Mouse (Mus musculus) forebrain, embryonic 12.5 days (tissue): Measurements from ENCODE around the gene Mt1. TPM values are rescaled to one million over a fixed set of nuclear protein-coding genes. Genes with fewer than 3 reads are reported as not detected.

ENCODE experiments used
- ATAC-seq: fragments of 200-750 bp; cut with Nextera tagmentation; 2 replicates; pipeline ENCODE4 v1.8.0; 2017; ENCODE audit warnings: moderate TSS enrichment; ENCODE audit not compliant: low FRiP score
- H3K27ac ChIP-seq: fragments of 300-500 bp; sonication (generic); 2 replicates; pipeline ENCODE4 v1.5.1; 2016; ENCODE audit warnings: mild to moderate bottlenecking
- H3K27me3 ChIP-seq: fragments of 300-500 bp; sonication (generic); 2 replicates; pipeline ENCODE4 v1.6.1; 2016; ENCODE audit warnings: mild to moderate bottlenecking
- H3K36me3 ChIP-seq: fragments of 300-500 bp; sonication (generic); replicated peaks from 2 replicates; pipeline ENCODE4 v1.6.1; 2016; ENCODE audit warnings: mild to moderate bottlenecking
- H3K4me1 ChIP-seq: fragments of 300-500 bp; sonication (generic); 2 replicates; pipeline ENCODE4 v1.6.1; 2016
- H3K4me2 ChIP-seq: fragments of 300-500 bp; sonication (generic); 2 replicates; pipeline ENCODE4 v1.6.1; 2016; ENCODE audit warnings: mild to moderate bottlenecking, moderate library complexity
- H3K4me3 ChIP-seq: fragments of 300-500 bp; sonication (generic); replicated peaks from 2 replicates; pipeline ENCODE4 v1.5.1; 2016; ENCODE audit warnings: mild to moderate bottlenecking
- H3K9ac ChIP-seq: fragments of 300-500 bp; sonication (generic); 2 replicates; pipeline ENCODE4 v1.6.1; 2016; ENCODE audit warnings: mild to moderate bottlenecking
- H3K9me3 ChIP-seq: fragments of 300-500 bp; sonication (generic); 2 replicates; pipeline ENCODE4 v1.6.1; 2016
- WGBS: fragments of 180-500 bp; shearing (Covaris S2); methylation state at CpG from one replicate; pipeline ENCODE4 v1.1.7; 2016; 5-methylcytosine and 5-hydroxymethylcytosine counted together
- polyA plus RNA-seq: library from polyadenylated mRNA; unstranded; fragments of >200 nt; fragmentation: Nextera tagmentation; extraction: Ambion mirVana; gene quantifications from 2 replicates; pipeline ENCODE4 v1.2.1, GENCODE M21; 2016

Gene Mt1
- polyA plus RNA-seq, 1 experiment from 2014 or later: 76.2 TPM

GRCm38 (mm10) chr8:94174619-94175213, 4.2 kb upstream of the Mt1 start:
- Histone ChIP-seq H3K4me1 (peaks cover 35% of the 10 kb centered on the region), H3K9ac (no peak overlapping the region), H3K4me3 (no peak overlapping the region), H3K27ac (no peak overlapping the region), H3K9me3 (no peaks in the 10 kb centered on the region), H3K36me3 (no peaks in the 10 kb centered on the region), H3K4me2 (no peak overlapping the region), H3K27me3 (peaks cover 99% of the 10 kb centered on the region)
- no peak for ATAC-seq
- 15% methylated on average over 7 of the region's 7 CpGs for WGBS

DNA sequence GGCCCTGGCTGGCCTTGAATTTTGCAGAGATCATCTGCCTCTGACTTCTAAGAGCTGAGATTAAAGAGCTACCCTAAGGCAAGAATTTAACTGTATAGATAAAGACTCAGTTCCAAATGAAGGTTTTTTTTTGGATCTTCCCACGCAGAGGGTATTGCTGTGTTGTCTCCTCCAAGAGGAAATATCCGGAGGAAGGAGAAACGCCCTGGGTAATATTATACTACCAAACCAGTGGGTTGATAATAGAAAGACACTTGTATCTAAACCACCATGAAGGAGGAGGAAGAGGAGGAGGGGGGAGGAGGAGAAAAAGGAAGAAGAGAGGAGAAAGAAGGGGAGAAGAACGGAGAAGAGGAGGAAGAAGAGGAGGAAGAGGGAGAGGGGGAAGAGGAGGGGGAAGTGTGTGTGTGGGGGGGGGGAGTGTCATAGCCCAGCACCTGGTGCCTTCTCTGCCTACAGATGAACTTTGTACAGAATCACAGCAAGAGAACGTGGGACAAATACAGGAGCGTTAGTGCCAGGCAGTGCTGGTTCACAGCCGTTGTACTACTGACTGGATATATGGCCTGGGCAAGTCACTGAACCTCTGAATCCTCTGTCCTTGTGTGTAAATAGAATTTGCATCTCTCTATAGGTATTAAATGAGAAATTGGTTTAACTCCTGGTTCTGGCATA, 1.0 kb upstream of the Mt1 start:
- H3K4me1 ChIP-seq: peaks cover 31% of the 10 kb centered on the region
- WGBS: 69% methylated on average over 7 of the region's 7 CpGs
- H3K27me3 ChIP-seq: peaks cover 96% of the 10 kb centered on the region
- H3K36me3 ChIP-seq: no peaks in the 10 kb centered on the region
- ATAC-seq: no peak
- H3K27ac ChIP-seq: no peak overlapping the region
- H3K4me3 ChIP-seq: no peak overlapping the region
- H3K9me3 ChIP-seq: no peaks in the 10 kb centered on the region
- H3K9ac ChIP-seq: no peak overlapping the region
- H3K4me2 ChIP-seq: no peak overlapping the region

DNA sequence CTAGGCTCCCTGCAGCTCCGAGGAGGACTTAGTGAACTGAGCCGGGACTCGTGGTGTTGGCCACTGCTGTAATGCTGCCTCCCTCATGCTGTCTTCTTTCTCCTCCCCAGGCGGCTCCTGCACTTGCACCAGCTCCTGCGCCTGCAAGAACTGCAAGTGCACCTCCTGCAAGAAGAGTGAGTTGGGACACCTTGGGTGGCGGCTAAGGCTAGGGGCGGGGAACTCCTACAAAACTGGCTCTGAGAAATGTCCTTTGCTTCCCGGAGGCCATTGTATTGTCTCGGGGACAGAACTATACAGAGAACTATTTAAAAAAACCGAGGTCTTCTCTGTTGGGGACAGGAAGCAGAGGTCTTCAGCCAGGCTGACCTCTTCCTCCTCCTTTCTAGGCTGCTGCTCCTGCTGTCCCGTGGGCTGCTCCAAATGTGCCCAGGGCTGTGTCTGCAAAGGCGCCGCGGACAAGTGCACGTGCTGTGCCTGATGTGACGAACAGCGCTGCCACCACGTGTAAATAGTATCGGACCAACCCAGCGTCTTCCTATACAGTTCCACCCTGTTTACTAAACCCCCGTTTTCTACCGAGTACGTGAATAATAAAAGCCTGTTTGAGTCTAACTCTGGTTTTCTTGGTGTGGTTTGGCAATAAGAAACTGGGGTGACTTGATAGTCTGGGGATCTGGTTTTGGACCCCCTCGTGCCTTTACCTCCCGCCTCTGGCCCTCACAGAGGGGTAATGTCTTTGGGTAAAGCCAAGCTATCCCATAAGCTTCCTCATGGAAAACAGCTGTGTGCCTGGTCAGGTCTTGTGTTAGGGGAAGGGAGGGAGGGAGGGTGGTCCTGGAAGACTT, 1.1 kb downstream of the Mt1 start:
- peaks cover 96% of the 10 kb centered on the region for H3K27me3 ChIP-seq
- H3K4me2 ChIP-seq: peak overlapping the region; percentile 75
- no peak overlapping the region for H3K27ac ChIP-seq
- WGBS: 4% methylated on average over 25 of the region's 25 CpGs
- no peaks in the 10 kb centered on the region for H3K9me3 ChIP-seq
- peaks cover 27% of the 10 kb centered on the region for H3K4me1 ChIP-seq
- H3K9ac ChIP-seq: peak overlapping the region; percentile 52
- no peak for ATAC-seq
- H3K4me3 ChIP-seq: peak overlapping the region; percentile 44
- H3K36me3 ChIP-seq: no peaks in the 10 kb centered on the region

DNA sequence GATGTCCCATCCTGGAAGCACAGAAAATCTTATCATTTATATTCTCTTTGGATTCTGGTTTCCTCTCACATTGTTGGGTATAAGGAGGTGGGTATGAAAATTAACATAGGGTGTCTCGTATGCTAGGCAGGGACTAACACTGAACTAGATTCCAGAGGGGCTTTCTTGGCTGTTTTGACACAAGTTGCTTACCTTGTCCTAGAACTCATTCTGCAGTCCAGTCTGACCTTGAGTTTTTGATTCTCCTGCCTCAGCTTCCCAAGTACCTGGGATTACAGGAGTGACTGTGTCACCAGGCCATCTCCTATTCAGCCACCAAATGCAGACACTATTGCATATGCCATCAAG, 1.7 kb downstream of the Mt1 start:
- Histone ChIP-seq H3K4me1 (peaks cover 27% of the 10 kb centered on the region), H3K4me3 (peak overlapping the region; percentile 44; the same call in 1 of the 2 replicates), H3K4me2 (peak overlapping the region; percentile 75; the same call in 1 of the 2 replicates), H3K9ac (no peak overlapping the region), H3K27me3 (peaks cover 95% of the 10 kb centered on the region), H3K36me3 (no peaks in the 10 kb centered on the region), H3K9me3 (no peaks in the 10 kb centered on the region), H3K27ac (no peak overlapping the region)
- 70% methylated on average over 1 of the region's 1 CpGs for WGBS
- ATAC-seq: no peak

- H3K9me3 ChIP-seq: no peaks in the 10 kb centered on the region
- peaks cover 95% of the 10 kb centered on the region for H3K27me3 ChIP-seq
- H3K4me2 ChIP-seq: peak overlapping the region; percentile 43
- H3K4me1 ChIP-seq: peaks cover 38% of the 10 kb centered on the region
- 63% methylated on average over 13 of the region's 13 CpGs for WGBS
- no peaks in the 10 kb centered on the region for H3K36me3 ChIP-seq
- no peak overlapping the region for H3K27ac ChIP-seq
- no peak overlapping the region for H3K9ac ChIP-seq
- H3K4me3 ChIP-seq: no peak overlapping the region; the same call in 1 of the 2 replicates
- no peak for ATAC-seq
Observed at GRCm38 (mm10) chr8:94182055-94182929, 3.4 kb downstream of the Mt1 start.

GRCm38 (mm10) chr8:94183117-94183516, 4.2 kb downstream of the Mt1 start:
- no peaks in the 10 kb centered on the region for H3K36me3 ChIP-seq
- H3K27me3 ChIP-seq: peaks cover 96% of the 10 kb centered on the region
- peak overlapping the region; percentile 24 for H3K4me3 ChIP-seq
- WGBS: 1% methylated on average over 16 of the region's 16 CpGs
- no peak overlapping the region for H3K9ac ChIP-seq
- H3K4me2 ChIP-seq: peak overlapping the region; percentile 43
- peak; percentile 72 for ATAC-seq
- peaks cover 43% of the 10 kb centered on the region for H3K4me1 ChIP-seq
- no peaks in the 10 kb centered on the region for H3K9me3 ChIP-seq
- no peak overlapping the region for H3K27ac ChIP-seq

GRCm38 (mm10) chr8:94184357-94184843, 5.5 kb downstream of the Mt1 start:
- 17% methylated on average over 12 of the region's 12 CpGs for WGBS
- H3K9me3 ChIP-seq: no peaks in the 10 kb centered on the region
- H3K4me3 ChIP-seq: no peak overlapping the region
- no peak overlapping the region for H3K27ac ChIP-seq
- H3K36me3 ChIP-seq: no peaks in the 10 kb centered on the region
- H3K4me1 ChIP-seq: peaks cover 34% of the 10 kb centered on the region
- H3K9ac ChIP-seq: no peak overlapping the region
- no peak for ATAC-seq
- H3K4me2 ChIP-seq: no peak overlapping the region
- H3K27me3 ChIP-seq: peaks cover 87% of the 10 kb centered on the region

DNA sequence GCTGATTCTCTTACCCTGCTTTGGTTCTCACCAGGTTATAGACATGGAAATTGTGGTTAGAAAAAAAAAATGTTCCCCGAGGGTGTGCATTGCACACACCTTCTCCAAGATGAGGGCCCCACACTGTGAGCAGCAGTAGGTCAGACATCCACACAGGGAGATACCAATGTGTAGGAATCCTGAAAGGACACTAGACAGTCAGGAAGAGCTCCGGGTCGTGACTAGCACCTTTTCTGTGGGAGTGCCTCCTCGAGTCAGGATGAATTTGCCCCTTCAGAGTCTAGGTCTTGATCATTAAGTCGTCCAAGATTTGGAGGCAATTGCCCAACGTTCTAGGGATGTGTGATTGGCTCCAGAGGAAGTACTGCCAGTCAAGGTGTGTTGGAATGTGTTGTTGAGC, 6.9 kb downstream of the Mt1 start:
- Histone ChIP-seq H3K4me2 (no peak overlapping the region), H3K36me3 (no peaks in the 10 kb centered on the region), H3K4me3 (no peak overlapping the region), H3K9ac (no peak overlapping the region), H3K27ac (no peak overlapping the region), H3K9me3 (no peaks in the 10 kb centered on the region), H3K4me1 (peaks cover 26% of the 10 kb centered on the region), H3K27me3 (peaks cover 74% of the 10 kb centered on the region)
- 75% methylated on average over 6 of the region's 6 CpGs for WGBS
- ATAC-seq: no peak

GRCm38 (mm10) chr8:94186542-94186941, 7.7 kb downstream of the Mt1 start:
- ATAC-seq: peak; percentile 33; the same call in 1 of the 2 replicates
- WGBS: 4% methylated on average over 17 of the region's 17 CpGs

GRCm38 (mm10) chr8:94187290-94188002, 8.6 kb downstream of the Mt1 start:
- no peak overlapping the region for H3K4me2 ChIP-seq

More at GRCm38 (mm10) chr8:94186542-94186941, 7.7 kb downstream of the Mt1 start:
- Histone ChIP-seq H3K9me3 (no peaks in the 10 kb centered on the region), H3K27me3 (peaks cover 69% of the 10 kb centered on the region), H3K4me3 (peak overlapping the region; percentile 11; the same call in 1 of the 2 replicates), H3K4me2 (peak overlapping the region; percentile 24; the same call in 1 of the 2 replicates), H3K9ac (no peak overlapping the region), H3K4me1 (peaks cover 33% of the 10 kb centered on the region), H3K36me3 (no peaks in the 10 kb centered on the region), H3K27ac (no peak overlapping the region)

More at GRCm38 (mm10) chr8:94187290-94188002, 8.6 kb downstream of the Mt1 start:
- Histone ChIP-seq H3K9ac (no peak overlapping the region), H3K9me3 (no peaks in the 10 kb centered on the region), H3K27me3 (peaks cover 60% of the 10 kb centered on the region), H3K4me1 (peaks cover 33% of the 10 kb centered on the region), H3K36me3 (no peaks in the 10 kb centered on the region), H3K27ac (no peak overlapping the region), H3K4me3 (no peak overlapping the region)
- no peak for ATAC-seq
- 32% methylated on average over 21 of the region's 21 CpGs for WGBS
